Mouse (Mus musculus): ENCODE results near the gene Pxt1.

DNA sequence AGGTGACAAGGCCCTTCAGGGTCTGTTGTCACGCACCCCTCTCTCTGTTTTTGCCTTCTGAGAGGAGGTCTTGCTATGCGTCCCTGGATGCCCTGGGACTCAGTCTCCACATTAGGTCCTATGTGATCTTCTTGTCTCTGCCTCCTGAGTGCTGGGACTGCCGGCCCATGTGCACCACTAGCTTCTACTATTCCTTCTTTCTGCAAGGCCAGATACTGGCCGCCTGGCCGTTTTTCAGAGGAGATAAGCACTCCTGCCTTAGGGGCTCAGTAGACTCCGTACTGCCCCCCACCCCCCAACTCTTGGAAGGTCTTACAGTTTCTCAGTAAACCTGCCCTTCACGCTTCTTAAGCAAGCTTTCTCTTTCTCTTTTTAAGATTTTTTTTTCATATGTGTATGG, 7.5 kb downstream of the Pxt1 start:
- TF ChIP-seq CTCF (IDR thresholded peaks at IDR 0.05; ENCODE audit: control insufficient read depth, insufficient read depth, insufficient read length), result no peak
- no peak for TF ChIP-seq MAX (IDR thresholded peaks at IDR 0.05)
- no peak for TF ChIP-seq USF1 (IDR thresholded peaks at IDR 0.05; ENCODE audit: low read depth)
- no peak for TF ChIP-seq MYOG (IDR thresholded peaks at IDR 0.05; ENCODE audit: control insufficient read depth, extremely low read depth, insufficient read length)
